Mouse (Mus musculus): ENCODE results near the gene Tespa1. TPM values are rescaled to one million over a fixed set of nuclear protein-coding genes. Genes with fewer than 3 reads are reported as not detected.
"Not testable (repeated sequence)": the region's sequence is repeated elsewhere in the genome, so short reads cannot be mapped to it uniquely, and the experiment has no call there.

Gene Tespa1
- polyA plus RNA-seq, 1 experiment from 2014 or later: not detected

DNA sequence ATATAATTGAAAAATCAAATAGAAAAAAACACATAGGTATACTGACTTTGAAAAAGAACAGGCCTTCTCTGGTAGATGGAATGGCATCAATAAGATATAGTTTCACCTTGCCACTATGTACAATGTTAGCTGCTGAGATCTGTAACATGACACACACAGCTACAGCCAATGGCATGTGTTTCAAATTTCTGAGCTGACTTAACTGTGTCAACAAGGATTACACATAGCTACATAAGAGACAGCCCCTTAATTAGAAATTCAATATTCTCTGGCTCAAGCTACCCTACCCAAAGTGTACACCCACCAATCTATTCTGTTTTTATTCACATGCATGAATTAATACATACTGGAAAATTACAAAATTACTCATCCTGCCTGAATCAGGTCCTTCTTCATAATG, 45.7 kb downstream of the Tespa1 start:
- Histone ChIP-seq H3K9me3 (no peaks in the 10 kb centered on the region), H3K27me3 (no peaks in the 10 kb centered on the region), H3K4me2 (replicated peaks) (no peak overlapping the region), H3K36me3 (no peaks in the 10 kb centered on the region), H3K27ac (no peak overlapping the region), H3K4me1 (replicated peaks) (no peaks in the 10 kb centered on the region), H3K4me3 (replicated peaks) (no peak overlapping the region), H3K9ac (replicated peaks) (no peak overlapping the region)
- ATAC-seq: no peak

DNA sequence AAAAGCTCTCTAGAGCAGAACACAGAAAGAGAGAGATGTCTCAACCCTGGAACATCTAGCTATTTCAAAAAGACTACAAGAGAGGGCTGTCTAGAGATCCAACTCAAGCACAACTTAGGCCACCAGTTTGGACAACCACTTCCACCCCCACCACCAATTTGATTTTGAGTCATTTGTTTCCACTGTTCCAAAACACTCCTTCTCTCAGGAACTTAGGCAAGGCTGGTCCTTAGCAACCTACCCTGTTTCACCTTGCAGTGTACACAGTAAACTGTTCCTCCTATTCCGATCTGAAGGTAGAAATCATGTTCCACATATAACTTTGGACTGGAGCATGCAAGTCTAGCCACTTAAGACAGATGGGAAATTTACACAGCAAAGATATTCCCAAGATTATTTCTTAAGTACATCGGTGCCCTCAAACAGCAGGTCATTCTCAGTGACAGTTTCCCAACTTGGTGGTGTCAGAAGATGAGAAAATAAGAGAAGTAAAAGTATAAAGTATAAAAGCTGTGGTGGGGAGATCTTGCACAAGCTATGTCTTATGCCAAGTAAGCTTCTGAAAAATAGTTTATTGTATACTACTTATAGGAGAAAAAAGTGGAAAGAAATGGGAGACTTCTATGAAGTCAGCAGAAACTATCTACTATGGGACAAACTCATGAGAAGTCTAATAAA, 47.5 kb downstream of the Tespa1 start:
- Histone ChIP-seq H3K36me3 (no peaks in the 10 kb centered on the region), H3K9ac (replicated peaks) (no peak overlapping the region), H3K9me3 (no peaks in the 10 kb centered on the region), H3K27ac (no peak overlapping the region), H3K4me1 (replicated peaks) (no peaks in the 10 kb centered on the region), H3K4me2 (replicated peaks) (no peak overlapping the region), H3K4me3 (replicated peaks) (no peak overlapping the region), H3K27me3 (no peaks in the 10 kb centered on the region)
- WGBS: 94% methylated on average over 2 of the region's 2 CpGs
- ATAC-seq: no peak

DNA sequence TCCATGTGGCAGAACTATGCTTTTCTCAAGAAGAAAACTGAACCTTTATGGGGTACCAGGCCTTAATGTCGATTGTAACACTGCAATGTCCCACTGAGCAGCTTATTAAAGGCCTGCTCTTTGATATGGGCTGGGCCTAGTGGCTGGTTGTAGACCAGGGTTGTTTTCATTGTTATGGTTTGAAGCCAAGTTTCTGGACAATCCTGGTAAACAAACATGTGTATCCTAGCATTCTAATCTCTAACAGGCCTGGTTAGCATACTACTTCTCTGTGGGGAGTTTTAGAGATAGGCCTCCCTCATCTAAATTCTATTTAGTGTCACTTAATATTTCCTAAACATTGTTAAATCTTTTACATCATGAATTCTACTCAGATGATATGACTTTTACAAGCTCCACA, 49.0 kb downstream of the Tespa1 start:
- H3K4me1 ChIP-seq (replicated peaks): no peaks in the 10 kb centered on the region
- H3K27me3 ChIP-seq: no peaks in the 10 kb centered on the region
- no peak overlapping the region for H3K4me3 ChIP-seq (replicated peaks)
- H3K36me3 ChIP-seq: no peaks in the 10 kb centered on the region
- H3K27ac ChIP-seq: no peak overlapping the region
- no peak for ATAC-seq
- no peaks in the 10 kb centered on the region for H3K9me3 ChIP-seq
- H3K4me2 ChIP-seq (replicated peaks): no peak overlapping the region
- no peak overlapping the region for H3K9ac ChIP-seq (replicated peaks)
- WGBS: 65% methylated on average over 1 of the region's 1 CpGs

DNA sequence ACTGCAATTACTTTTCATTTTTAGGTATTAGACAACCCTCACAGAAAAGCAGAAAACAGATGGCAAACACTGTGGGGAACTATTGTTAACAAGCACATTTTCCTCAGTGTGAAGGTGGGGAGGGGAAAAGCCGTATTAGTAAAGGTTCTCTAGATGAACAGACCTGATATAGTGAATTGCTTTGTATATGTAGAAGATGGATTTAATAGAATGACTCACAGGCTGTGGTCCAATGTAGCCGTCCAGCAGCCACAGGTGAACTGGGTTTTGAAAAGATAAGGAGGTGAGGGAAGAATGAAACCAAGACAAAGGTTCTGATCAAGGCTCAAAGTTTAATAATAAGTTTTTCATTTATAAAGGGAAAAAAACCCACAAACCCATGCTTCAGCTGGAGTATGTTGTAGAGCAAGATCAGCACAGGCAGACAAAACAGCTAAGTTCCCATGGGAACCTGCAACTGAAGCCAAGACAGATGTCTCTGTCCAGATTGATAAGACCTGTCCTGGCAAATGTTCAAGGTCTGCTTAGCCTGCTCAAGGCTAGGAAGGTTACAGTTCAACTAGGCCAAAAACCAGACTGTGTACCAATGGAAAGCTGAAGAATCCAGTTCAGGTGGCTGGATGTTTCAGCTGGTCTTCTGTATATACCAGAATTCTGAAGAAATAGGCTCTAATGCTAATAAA, 50.0 kb downstream of the Tespa1 start:
- Histone ChIP-seq H3K4me2 (replicated peaks) (no peak overlapping the region), H3K27ac (no peak overlapping the region), H3K27me3 (no peaks in the 10 kb centered on the region), H3K4me1 (replicated peaks) (no peaks in the 10 kb centered on the region), H3K36me3 (no peaks in the 10 kb centered on the region), H3K4me3 (replicated peaks) (no peak overlapping the region), H3K9me3 (no peaks in the 10 kb centered on the region), H3K9ac (replicated peaks) (no peak overlapping the region)
- ATAC-seq: no peak
- 88% methylated on average over 2 of the region's 2 CpGs for WGBS

DNA sequence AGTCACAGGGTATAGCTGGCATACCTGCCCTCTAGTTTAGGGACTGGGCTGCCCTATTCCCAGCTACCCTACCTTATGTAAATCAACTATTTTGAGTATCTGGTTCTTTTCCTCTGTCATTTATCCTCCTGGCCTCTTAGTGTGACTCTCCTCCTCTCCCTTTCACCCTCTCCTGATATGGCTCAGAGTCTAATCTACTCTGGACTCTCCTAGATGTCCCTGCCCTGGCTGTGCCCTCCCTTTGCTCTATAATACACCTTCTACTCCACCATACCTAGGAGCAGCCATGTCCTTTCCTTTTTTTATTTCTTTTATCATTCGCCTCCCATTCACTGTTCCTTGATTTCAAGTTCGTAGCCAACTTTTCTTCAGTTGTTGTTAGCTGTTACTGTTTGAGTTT, 52.5 kb downstream of the Tespa1 start:
- ATAC-seq: no peak

DNA sequence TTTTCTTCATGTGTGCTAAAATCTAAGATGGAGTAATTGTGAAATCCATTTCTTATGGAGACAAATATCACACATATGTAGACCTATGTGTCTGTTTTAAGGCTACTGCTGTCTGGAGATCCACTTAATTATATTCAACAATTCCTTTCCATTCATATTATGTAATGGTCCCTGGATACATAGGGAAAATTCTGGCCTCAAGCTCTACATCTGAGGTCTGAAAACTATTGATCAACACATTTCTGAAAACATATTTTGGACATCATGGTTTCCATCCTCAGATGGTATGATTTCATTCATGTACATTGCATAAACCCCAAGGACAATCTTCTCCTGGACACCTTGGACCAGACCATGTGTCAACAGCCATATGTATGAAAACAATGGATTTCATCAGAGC, 71.6 kb downstream of the Tespa1 start, which contains the start of gene Vmn2r84:
TSS of gene Vmn2r84 (minus strand) at position 101 of the 400 bp plus-strand sequence.
- H3K27me3 ChIP-seq: no peaks in the 10 kb centered on the region
- no peak within 1 kb of the TSS for H3K4me2 ChIP-seq (replicated peaks)
- H3K9ac ChIP-seq (replicated peaks): no peak within 1 kb of the TSS
- H3K4me3 ChIP-seq (replicated peaks): no peak within 1 kb of the TSS
- no peaks in the 10 kb centered on the region for H3K4me1 ChIP-seq (replicated peaks)
- no peaks in the 10 kb centered on the region for H3K36me3 ChIP-seq
- ATAC-seq: no peak
- no peaks in the 10 kb centered on the region for H3K9me3 ChIP-seq
- H3K27ac ChIP-seq: no peak within 1 kb of the TSS

More for the DNA sequence above, 52.5 kb downstream of the Tespa1 start:
- H3K9me3 ChIP-seq: no peaks in the 10 kb centered on the region
- WGBS: 90% methylated on average over 2 of the region's 2 CpGs
- no peak overlapping the region for H3K4me2 ChIP-seq (replicated peaks)
- H3K36me3 ChIP-seq: no peaks in the 10 kb centered on the region
- no peaks in the 10 kb centered on the region for H3K27me3 ChIP-seq
- H3K27ac ChIP-seq: no peak overlapping the region
- H3K4me1 ChIP-seq (replicated peaks): no peaks in the 10 kb centered on the region
- H3K4me3 ChIP-seq (replicated peaks): no peak overlapping the region
- no peak overlapping the region for H3K9ac ChIP-seq (replicated peaks)

DNA sequence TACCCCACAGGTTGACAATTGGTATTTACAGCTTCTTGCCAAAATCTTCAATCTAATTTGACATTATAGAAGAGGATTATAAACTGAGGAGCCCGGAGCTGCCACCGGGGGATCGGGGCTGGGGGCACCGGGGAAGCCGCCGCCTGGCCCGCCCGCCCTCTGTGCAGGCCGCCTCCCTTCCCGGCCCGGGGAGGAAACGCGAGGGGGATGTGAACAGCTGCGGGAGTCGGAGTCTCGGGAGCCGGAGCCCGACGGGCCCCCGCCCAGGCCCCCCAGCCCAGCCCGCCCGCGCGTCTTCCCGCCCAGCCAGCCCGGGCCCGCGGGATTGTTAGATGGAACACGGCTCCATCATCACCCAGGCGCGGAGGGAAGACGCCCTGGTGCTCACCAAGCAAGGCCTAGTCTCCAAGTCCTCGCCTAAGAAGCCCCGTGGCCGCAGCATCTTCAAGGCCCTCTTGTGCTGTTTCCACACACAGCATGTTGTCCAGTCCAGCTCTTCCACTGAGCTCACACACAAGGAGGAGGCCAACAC, 89.6 kb downstream of the Tespa1 start:
- H3K27ac ChIP-seq; H3K4me2 ChIP-seq (replicated peaks); H3K27me3 ChIP-seq; H3K4me1 ChIP-seq (replicated peaks); H3K36me3 ChIP-seq; H3K9me3 ChIP-seq; H3K9ac ChIP-seq (replicated peaks); H3K4me3 ChIP-seq (replicated peaks): not testable (repeated sequence)
- 78% methylated on average over 28 of the region's 35 CpGs for WGBS
- peak; percentile 63 for ATAC-seq

Other genes with a start within 250 kb of the Tespa1 start
- not detected in 2 replicates for gene Olfr823, start 207.5 kb upstream of the Tespa1 start, polyA plus RNA-seq (2015; fragmentation: Nextera tagmentation; extraction: Ambion mirVana)
- not detected in 2 replicates for gene Olfr824, start 192.9 kb upstream of the Tespa1 start, polyA plus RNA-seq (2015; fragmentation: Nextera tagmentation; extraction: Ambion mirVana)
- gene Olfr825, start 156.1 kb upstream of the Tespa1 start, polyA plus RNA-seq (2015; fragmentation: Nextera tagmentation; extraction: Ambion mirVana): not detected in 2 replicates
- not detected in 2 replicates for gene Olfr826, start 138.7 kb upstream of the Tespa1 start, polyA plus RNA-seq (2015; fragmentation: Nextera tagmentation; extraction: Ambion mirVana)
- gene Olfr827, start 108.5 kb upstream of the Tespa1 start, polyA plus RNA-seq (2015; fragmentation: Nextera tagmentation; extraction: Ambion mirVana): not detected in 2 replicates
- gene Neurod4, start 42.6 kb upstream of the Tespa1 start, polyA plus RNA-seq (2015; fragmentation: Nextera tagmentation; extraction: Ambion mirVana): 5.9 and 7.9 TPM in 2 replicates
- not detected in 2 replicates for gene Vmn2r84, start 71.5 kb downstream of the Tespa1 start, polyA plus RNA-seq (2015; fragmentation: Nextera tagmentation; extraction: Ambion mirVana)
- gene Vmn2r85, start 106.8 kb downstream of the Tespa1 start, polyA plus RNA-seq (2015; fragmentation: Nextera tagmentation; extraction: Ambion mirVana): not detected in 2 replicates
- gene Vmn2r86, start 133.2 kb downstream of the Tespa1 start, polyA plus RNA-seq (2015; fragmentation: Nextera tagmentation; extraction: Ambion mirVana): 0.04 TPM in 1 of 2 replicates, not detected in the other
- not detected in 2 replicates for gene Vmn2r87, start 174.5 kb downstream of the Tespa1 start, polyA plus RNA-seq (2015; fragmentation: Nextera tagmentation; extraction: Ambion mirVana)